Mouse (Mus musculus): Measurements from ENCODE around the gene Dusp14. TPM values are rescaled to one million over a fixed set of nuclear protein-coding genes. Genes with fewer than 3 reads are reported as not detected.

Gene Dusp14
- total and polyA plus RNA-seq, 2 experiments from 2014 or later: 1.4 to 8.2 TPM

- Histone ChIP-seq H3K27ac (ENCODE audit: low read depth) (no peak overlapping the region), H3K27me3 (ENCODE audit: control insufficient read depth, insufficient read depth, low read length) (peaks cover 11% of the 10 kb centered on the region; the same call in 1 of the 2 replicates), H3K9ac (replicated peaks; ENCODE audit: low read depth, low read length) (no peak overlapping the region), H3K4me1 (ENCODE audit: control insufficient read depth, insufficient read depth) (0 out of 2 replicates have a peak, but pooled peaks cover 4% of the 10 kb centered on the region), H3K4me3 (ENCODE audit: low read depth, low read length) (no peak overlapping the region), H3K4me2 (ENCODE audit: low read depth, low read length) (no peak overlapping the region), H3K9me3 (replicated peaks; ENCODE audit: control insufficient read depth, low read length) (no peaks in the 10 kb centered on the region), H3K36me3 (replicated peaks; ENCODE audit: control insufficient read depth, insufficient read depth, low read length) (no peaks in the 10 kb centered on the region)
- DNase-seq (ENCODE audit: low spot score) (no peak), ATAC-seq (ENCODE audit: insufficient read depth, low read depth) (no peak)
- 81% methylated on average over 6 of the region's 6 CpGs for WGBS
- TF ChIP-seq CTCF (IDR thresholded peaks at IDR 0.05; ENCODE audit: low read depth) (no peak), EP300 (IDR thresholded peaks at IDR 0.05; ENCODE audit: low read depth) (no peak)
Measured at GRCm38 (mm10) chr11:84060635-84061034, 8.4 kb downstream of the Dusp14 start.

GRCm38 (mm10) chr11:84059784-84060183 lies 9.3 kb downstream of the Dusp14 start:
- H3K4me1 ChIP-seq (ENCODE audit: control insufficient read depth, insufficient read depth): 0 out of 2 replicates have a peak, but pooled peaks cover 4% of the 10 kb centered on the region
- 88% methylated on average over 2 of the region's 2 CpGs for WGBS
- H3K27ac ChIP-seq (ENCODE audit: low read depth): no peak overlapping the region
- 0 out of 2 replicates have a peak, but pooled peaks cover 8% of the 10 kb centered on the region for H3K27me3 ChIP-seq (ENCODE audit: control insufficient read depth, insufficient read depth, low read length)
- TF ChIP-seq CTCF (IDR thresholded peaks at IDR 0.05; ENCODE audit: low read depth) (no peak), EP300 (IDR thresholded peaks at IDR 0.05; ENCODE audit: low read depth) (no peak)
- no peak overlapping the region for H3K4me2 ChIP-seq (ENCODE audit: low read depth, low read length)
- H3K9ac ChIP-seq (replicated peaks; ENCODE audit: low read depth, low read length): no peak overlapping the region
- no peaks in the 10 kb centered on the region for H3K9me3 ChIP-seq (replicated peaks; ENCODE audit: control insufficient read depth, low read length)
- no peak for DNase-seq (ENCODE audit: low spot score)
- ATAC-seq (ENCODE audit: insufficient read depth, low read depth): no peak
- H3K36me3 ChIP-seq (replicated peaks; ENCODE audit: control insufficient read depth, insufficient read depth, low read length): no peaks in the 10 kb centered on the region
- no peak overlapping the region for H3K4me3 ChIP-seq (ENCODE audit: low read depth, low read length)

- H3K27me3 ChIP-seq (ENCODE audit: control insufficient read depth, insufficient read depth, low read length): 0 out of 2 replicates have a peak, but pooled peaks cover 8% of the 10 kb centered on the region
- TF ChIP-seq CTCF (IDR thresholded peaks at IDR 0.05; ENCODE audit: low read depth) (no peak), EP300 (IDR thresholded peaks at IDR 0.05; ENCODE audit: low read depth) (no peak)
- H3K9ac ChIP-seq (replicated peaks; ENCODE audit: low read depth, low read length): no peak overlapping the region
- H3K9me3 ChIP-seq (replicated peaks; ENCODE audit: control insufficient read depth, low read length): no peaks in the 10 kb centered on the region
- no peak overlapping the region for H3K4me3 ChIP-seq (ENCODE audit: low read depth, low read length)
- DNase-seq (ENCODE audit: low spot score) (no peak), ATAC-seq (ENCODE audit: insufficient read depth, low read depth) (no peak)
- 81% methylated on average over 2 of the region's 2 CpGs for WGBS
- no peaks in the 10 kb centered on the region for H3K36me3 ChIP-seq (replicated peaks; ENCODE audit: control insufficient read depth, insufficient read depth, low read length)
- H3K27ac ChIP-seq (ENCODE audit: low read depth): no peak overlapping the region
- H3K4me1 ChIP-seq (ENCODE audit: control insufficient read depth, insufficient read depth): no peaks in the 10 kb centered on the region
- H3K4me2 ChIP-seq (ENCODE audit: low read depth, low read length): no peak overlapping the region
Measured at GRCm38 (mm10) chr11:84057418-84057817, 11.6 kb downstream of the Dusp14 start.

GRCm38 (mm10) chr11:84053524-84054163 lies 15.4 kb downstream of the Dusp14 start:
- H3K36me3 ChIP-seq (replicated peaks; ENCODE audit: control insufficient read depth, insufficient read depth, low read length): no peaks in the 10 kb centered on the region
- H3K4me3 ChIP-seq (ENCODE audit: low read depth, low read length): no peak overlapping the region
- 0 out of 2 replicates have a peak, but pooled peaks cover under 1% of the 10 kb centered on the region for H3K27me3 ChIP-seq (ENCODE audit: control insufficient read depth, insufficient read depth, low read length)
- no peak overlapping the region for H3K4me2 ChIP-seq (ENCODE audit: low read depth, low read length)
- no peak for TF ChIP-seq EP300 (IDR thresholded peaks at IDR 0.05; ENCODE audit: low read depth)
- no peak for TF ChIP-seq CTCF (IDR thresholded peaks at IDR 0.05; ENCODE audit: low read depth)
- no peaks in the 10 kb centered on the region for H3K4me1 ChIP-seq (ENCODE audit: control insufficient read depth, insufficient read depth)
- no peak overlapping the region for H3K27ac ChIP-seq (ENCODE audit: low read depth)
- H3K9ac ChIP-seq (replicated peaks; ENCODE audit: low read depth, low read length): no peak overlapping the region
- no peaks in the 10 kb centered on the region for H3K9me3 ChIP-seq (replicated peaks; ENCODE audit: control insufficient read depth, low read length)
- DNase-seq (ENCODE audit: low spot score) (no peak), ATAC-seq (ENCODE audit: insufficient read depth, low read depth) (no peak)
- 49% methylated on average over 10 of the region's 10 CpGs for WGBS

GRCm38 (mm10) chr11:84053055-84053454 lies 16.0 kb downstream of the Dusp14 start:
- no peak for TF ChIP-seq EP300 (IDR thresholded peaks at IDR 0.05; ENCODE audit: low read depth)
- Histone ChIP-seq H3K27ac (ENCODE audit: low read depth) (no peak overlapping the region), H3K36me3 (replicated peaks; ENCODE audit: control insufficient read depth, insufficient read depth, low read length) (no peaks in the 10 kb centered on the region), H3K27me3 (ENCODE audit: control insufficient read depth, insufficient read depth, low read length) (0 out of 2 replicates have a peak, but pooled peaks cover 5% of the 10 kb centered on the region), H3K9me3 (replicated peaks; ENCODE audit: control insufficient read depth, low read length) (no peaks in the 10 kb centered on the region), H3K4me3 (ENCODE audit: low read depth, low read length) (no peak overlapping the region), H3K4me1 (ENCODE audit: control insufficient read depth, insufficient read depth) (no peaks in the 10 kb centered on the region), H3K4me2 (ENCODE audit: low read depth, low read length) (no peak overlapping the region), H3K9ac (replicated peaks; ENCODE audit: low read depth, low read length) (no peak overlapping the region)
- DNase-seq (ENCODE audit: low spot score) (no peak), ATAC-seq (ENCODE audit: insufficient read depth, low read depth) (no peak)
- WGBS: 84% methylated on average over 7 of the region's 7 CpGs

GRCm38 (mm10) chr11:84048411-84048810 lies 20.6 kb downstream of the Dusp14 start:
- Histone ChIP-seq H3K4me2 (ENCODE audit: low read depth, low read length) (no peak overlapping the region), H3K36me3 (replicated peaks; ENCODE audit: control insufficient read depth, insufficient read depth, low read length) (no peaks in the 10 kb centered on the region), H3K4me3 (ENCODE audit: low read depth, low read length) (no peak overlapping the region), H3K27me3 (ENCODE audit: control insufficient read depth, insufficient read depth, low read length) (peaks cover 13% of the 10 kb centered on the region; the same call in 1 of the 2 replicates), H3K9ac (replicated peaks; ENCODE audit: low read depth, low read length) (no peak overlapping the region), H3K27ac (ENCODE audit: low read depth) (no peak overlapping the region), H3K9me3 (replicated peaks; ENCODE audit: control insufficient read depth, low read length) (no peaks in the 10 kb centered on the region), H3K4me1 (ENCODE audit: control insufficient read depth, insufficient read depth) (no peaks in the 10 kb centered on the region)
- ATAC-seq (ENCODE audit: insufficient read depth, low read depth) (no peak), DNase-seq (ENCODE audit: low spot score) (no peak)
- 82% methylated on average over 10 of the region's 10 CpGs for WGBS
- no peak for TF ChIP-seq CTCF (IDR thresholded peaks at IDR 0.05; ENCODE audit: low read depth)
- no peak for TF ChIP-seq EP300 (IDR thresholded peaks at IDR 0.05; ENCODE audit: low read depth)
